Mouse (Mus musculus) CD4-positive helper T cell, adult 2 months (primary cell): Measurements from ENCODE around the gene Evc.

ENCODE experiments used
- DNase-seq: peaks from one replicate; pipeline ENCODE4 v3.0.0-alpha.2; 2012; ENCODE audit warnings: low read depth, missing footprints, low spot score

Evc gene

GRCm38 (mm10) chr5:37310026-37310425, 26.7 kb downstream of the Evc start:
- no peak for DNase-seq

- peak; percentile 5 for DNase-seq
Observed at GRCm38 (mm10) chr5:37298370-37298769, 38.3 kb downstream of the Evc start.

GRCm38 (mm10) chr5:37296717-37297116, 40.0 kb downstream of the Evc start:
- no peak for DNase-seq

GRCm38 (mm10) chr5:37290983-37291382, 45.7 kb downstream of the Evc start:
- peak; percentile 8 for DNase-seq

GRCm38 (mm10) chr5:37289236-37289635, 47.5 kb downstream of the Evc start:
- no peak for DNase-seq

GRCm38 (mm10) chr5:37288374-37288773, 48.3 kb downstream of the Evc start:
- DNase-seq = peak; percentile 25

- DNase-seq = no peak
Observed at GRCm38 (mm10) chr5:37281021-37281420, 55.7 kb downstream of the Evc start.

GRCm38 (mm10) chr5:37263816-37264215, 72.9 kb downstream of the Evc start:
- DNase-seq = no peak

- no peak for DNase-seq
Observed at GRCm38 (mm10) chr5:37261734-37262133, 75.0 kb downstream of the Evc start.

GRCm38 (mm10) chr5:37257243-37257642, 79.5 kb downstream of the Evc start:
- DNase-seq = no peak

GRCm38 (mm10) chr5:37256823-37257222, 79.9 kb downstream of the Evc start:
- DNase-seq = no peak

- DNase-seq = no peak
Observed at GRCm38 (mm10) chr5:37254523-37254922, 82.2 kb downstream of the Evc start.

GRCm38 (mm10) chr5:37252101-37252804, 84.4 kb downstream of the Evc start:
- DNase-seq = no peak

- DNase-seq = no peak
Observed at GRCm38 (mm10) chr5:37251596-37251995, 85.1 kb downstream of the Evc start.

- no peak for DNase-seq
Observed at GRCm38 (mm10) chr5:37248870-37249269, 87.8 kb downstream of the Evc start.

GRCm38 (mm10) chr5:37247456-37247855, 89.2 kb downstream of the Evc start:
- no peak for DNase-seq

GRCm38 (mm10) chr5:37246138-37246910, 90.4 kb downstream of the Evc start:
- DNase-seq = peak; percentile 62

GRCm38 (mm10) chr5:37245651-37246050, 91.0 kb downstream of the Evc start:
- DNase-seq = peak; percentile 65

GRCm38 (mm10) chr5:37244666-37245242, 91.9 kb downstream of the Evc start:
- no peak for DNase-seq

GRCm38 (mm10) chr5:37244161-37244560, 92.5 kb downstream of the Evc start:
- DNase-seq = peak; percentile 9

GRCm38 (mm10) chr5:37243169-37243886, 93.4 kb downstream of the Evc start:
- DNase-seq = peak; percentile 42
